Comparison of ENCODE assay signal across 16 mouse cellular contexts in the genomic region with DNA sequence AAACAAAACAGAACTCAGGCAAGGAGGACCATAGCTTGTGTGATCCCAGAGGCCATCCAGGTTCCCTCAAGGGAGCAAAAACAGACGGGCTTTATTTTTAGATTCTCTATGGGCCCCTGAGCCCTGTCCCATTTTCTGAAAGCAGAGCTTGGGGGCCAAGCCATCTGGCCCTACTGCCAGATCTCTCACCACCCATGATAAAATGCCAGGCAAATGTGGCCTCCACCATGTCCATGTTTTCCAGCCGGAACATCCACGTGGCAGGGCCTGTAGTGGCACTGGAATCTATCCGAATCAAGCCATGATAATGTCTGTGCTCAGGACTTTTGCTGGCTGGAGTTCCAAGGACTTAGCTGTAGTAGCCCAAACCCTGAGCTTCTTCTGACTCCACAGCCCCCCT.
DNase-seq lines count a peak whose midpoint lies in the region; ATAC-seq lines count a peak whose summit lies in the region.
"Had no signal": no experiment of that assay in that cellular context is flagged by ENCODE, and none has a peak within 500 bp of the region (broad histone marks: within the 10 kb centered on the region; RNA-seq: fewer than 3 reads in every experiment).

No protein-coding gene starts in this region.

- DNase-seq in left cerebral cortex, postnatal 4 days = peak; percentile 23
- DNase-seq in left cerebral cortex, adult 18-20 months (ENCODE audit: low spot score in 2 of 2) = no peak
- peak; percentile 75 for DNase-seq in cerebellum, adult 9-11 months
- DNase-seq in heart, postnatal 10 days = peak; percentile 48 to 65
- no peak for DNase-seq in urinary bladder, adult 18-20 months (ENCODE audit: low spot score in 2 of 2)
- no peak for DNase-seq in adrenal gland, postnatal 25 days
- DNase-seq: adrenal gland, adult 8-10 months; kidney, adult 8-10 months; kidney, postnatal 14 days; liver, postnatal 0 days; lung, postnatal 10 days; right cerebral cortex, adult 18-20 months; right cerebral cortex, postnatal 4 days; thymus, postnatal 36 days had no signal

- no peak for ATAC-seq in inflammation-experienced regulatory T-cells, adult 6 months
- ATAC-seq: forebrain, embryonic 15.5 days; liver, postnatal 0 days had no signal

- intact Hi-C loops in left cerebral cortex, postnatal 4 days (cut with DNase I) = no loop called here
- intact Hi-C loops in heart, postnatal 10 days (cut with DNase I) = no loop called here

Comparison
In these comparisons a context has a peak if more than half of its experiments do, and no peak if none do; other contexts are left out.
1. DNase-seq: peak in left cerebral cortex, postnatal 4 days (single experiment), cerebellum, adult 9-11 months (single experiment) and heart, postnatal 10 days (2 of 2); none in left cerebral cortex, adult 18-20 months (0 of 2), urinary bladder, adult 18-20 months (0 of 2) and adrenal gland, postnatal 25 days (single experiment).